Mouse (Mus musculus) liver, postnatal 0 days (tissue): ENCODE measurements at regions not wholly inside any gene's neighbourhood (a gene's known extent, or its start where the extent isn't known, plus 50 kb on each side); places are given as distances from the start of the nearest gene placed in this dataset.

Experiments
- ATAC-seq: fragments of 200-750 bp; cut with Nextera tagmentation; 2 replicates; pipeline ENCODE4 v1.8.0; 2017; ENCODE audit warnings: mild to moderate bottlenecking, moderate library complexity
- DNase-seq: peaks from one replicate; pipeline ENCODE4 v3.0.0-alpha.2; 2016
- H3K27ac ChIP-seq: fragments of 300-500 bp; sonication (generic); 2 replicates; pipeline ENCODE4 v1.5.1; 2014; ENCODE audit warnings: antibody characterized with exemption, moderate library complexity, mild to moderate bottlenecking, low read depth
- H3K27me3 ChIP-seq: fragments of 300-500 bp; sonication (generic); 2 replicates; pipeline ENCODE4 v1.6.1; 2014; ENCODE audit warnings: low read length, control low read depth, mixed read lengths; ENCODE audit not compliant: insufficient read depth
- H3K36me3 ChIP-seq: fragments of 300-500 bp; sonication (generic); replicated peaks from 2 replicates; pipeline ENCODE4 v1.6.1; 2014; ENCODE audit warnings: mild to moderate bottlenecking, control low read depth, low read length, moderate library complexity, mixed read lengths; ENCODE audit not compliant: insufficient read depth
- H3K4me1 ChIP-seq: fragments of 300-500 bp; sonication (generic); 2 replicates; pipeline ENCODE4 v1.6.1; 2014; ENCODE audit warnings: antibody characterized with exemption, mild to moderate bottlenecking, control low read depth; ENCODE audit not compliant: insufficient read depth
- H3K4me2 ChIP-seq: fragments of 300-500 bp; sonication (generic); 2 replicates; pipeline ENCODE4 v1.6.1; 2014; ENCODE audit warnings: low read depth, mild to moderate bottlenecking, low read length, moderate library complexity, mixed read lengths
- H3K4me3 ChIP-seq: fragments of 300-500 bp; sonication (generic); 2 replicates; pipeline ENCODE4 v1.5.1; 2014; ENCODE audit warnings: low read depth, low read length
- H3K9ac ChIP-seq: fragments of 300-500 bp; sonication (generic); replicated peaks from 2 replicates; pipeline ENCODE4 v1.6.1; 2014; ENCODE audit warnings: mild to moderate bottlenecking, moderate library complexity
- H3K9me3 ChIP-seq: fragments of 300-500 bp; sonication (generic); 2 replicates; pipeline ENCODE4 v1.6.1; 2016; ENCODE audit warnings: mild to moderate bottlenecking, control low read depth, low read length, mixed read lengths
- CTCF ChIP-seq: sonication (generic); IDR thresholded peaks from 2 replicates; pipeline ENCODE4 v1.5.1; 2016; ENCODE audit warnings: antibody characterized with exemption, low read depth
- EP300 ChIP-seq: IDR thresholded peaks from 2 replicates; pipeline ENCODE4 v1.6.1; 2016; ENCODE audit warnings: antibody characterized with exemption, low read depth, mild to moderate bottlenecking
- WGBS: fragments of 180-500 bp; shearing (Covaris S2); extraction: QIAGEN DNeasy Blood & Tissue Kit; methylation state at CpG from one replicate; pipeline ENCODE4 v1.1.7; 2014; ENCODE audit not compliant: insufficient replicate concordance; 5-methylcytosine and 5-hydroxymethylcytosine counted together

DNA sequence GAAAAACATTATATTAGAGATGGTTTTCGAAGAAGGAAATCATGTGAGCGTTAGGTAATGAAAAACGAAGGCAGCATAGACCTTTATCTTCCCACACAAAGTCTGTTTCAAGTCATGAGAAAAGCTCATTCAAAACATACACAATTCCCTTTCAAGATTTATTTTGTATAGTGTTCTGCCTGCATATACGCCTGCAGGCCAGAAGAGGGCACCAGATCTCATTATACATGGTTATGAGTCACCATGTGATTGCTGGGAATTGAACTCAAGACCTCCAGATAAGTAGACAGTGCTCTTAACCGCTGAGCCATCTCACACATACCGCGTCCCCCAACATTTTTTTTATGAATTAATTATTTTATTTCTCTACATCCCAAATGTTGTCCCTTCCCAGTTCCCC lies 578.3 kb upstream of the Ccdc54 start:
- H3K27me3 ChIP-seq: no peaks in the 10 kb centered on the region
- H3K27ac ChIP-seq: no peak overlapping the region
- H3K36me3 ChIP-seq: no peaks in the 10 kb centered on the region
- no peak overlapping the region for H3K4me2 ChIP-seq
- no peak for ATAC-seq
- H3K4me1 ChIP-seq: no peaks in the 10 kb centered on the region
- H3K4me3 ChIP-seq: no peak overlapping the region
- no peak overlapping the region for H3K9ac ChIP-seq
- no peaks in the 10 kb centered on the region for H3K9me3 ChIP-seq
- WGBS: 66% methylated on average over 7 of the region's 7 CpGs
- TF ChIP-seq CTCF (0 out of 2 replicates have a peak, but pooled peaks have one; percentile 18), EP300 (no peak)
- DNase-seq: no peak

DNA sequence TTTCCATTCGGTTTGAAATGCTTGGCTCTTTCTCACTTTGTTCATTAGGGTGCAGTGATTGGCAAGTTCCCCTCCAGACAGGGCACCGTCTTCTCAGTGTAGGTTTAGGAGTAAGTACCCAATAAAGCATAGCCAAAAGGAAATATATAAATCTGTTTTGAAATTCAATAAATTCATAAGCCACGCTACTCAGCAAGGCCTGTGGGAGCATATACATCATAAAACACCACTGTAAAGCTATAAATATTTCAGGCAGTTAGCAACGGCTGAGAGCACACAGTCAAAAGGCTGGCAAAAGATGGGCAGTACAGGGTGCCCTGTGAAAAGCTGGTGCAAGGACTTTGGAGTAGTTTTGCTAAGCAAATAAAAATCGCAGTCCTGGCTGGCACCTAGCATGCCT lies 569.8 kb upstream of the Ccdc54 start:
- Histone ChIP-seq H3K9ac (no peak overlapping the region), H3K9me3 (no peaks in the 10 kb centered on the region), H3K4me2 (no peak overlapping the region), H3K27me3 (no peaks in the 10 kb centered on the region), H3K4me3 (no peak overlapping the region), H3K27ac (no peak overlapping the region), H3K4me1 (no peaks in the 10 kb centered on the region), H3K36me3 (no peaks in the 10 kb centered on the region)
- DNase-seq (no peak), ATAC-seq (no peak)
- WGBS: 63% methylated on average over 5 of the region's 5 CpGs
- no peak for TF ChIP-seq EP300
- TF ChIP-seq CTCF: no peak

GRCm38 (mm10) chr16:51138575-51138974 lies 547.6 kb upstream of the Ccdc54 start:
- ATAC-seq (no peak), DNase-seq (no peak)
- Histone ChIP-seq H3K36me3 (no peaks in the 10 kb centered on the region), H3K4me2 (no peak overlapping the region), H3K4me1 (no peaks in the 10 kb centered on the region), H3K9me3 (no peaks in the 10 kb centered on the region), H3K4me3 (no peak overlapping the region), H3K27ac (no peak overlapping the region), H3K9ac (no peak overlapping the region), H3K27me3 (no peaks in the 10 kb centered on the region)
- TF ChIP-seq CTCF (no peak), EP300 (no peak)
- WGBS: 72% methylated on average over 7 of the region's 7 CpGs

DNA sequence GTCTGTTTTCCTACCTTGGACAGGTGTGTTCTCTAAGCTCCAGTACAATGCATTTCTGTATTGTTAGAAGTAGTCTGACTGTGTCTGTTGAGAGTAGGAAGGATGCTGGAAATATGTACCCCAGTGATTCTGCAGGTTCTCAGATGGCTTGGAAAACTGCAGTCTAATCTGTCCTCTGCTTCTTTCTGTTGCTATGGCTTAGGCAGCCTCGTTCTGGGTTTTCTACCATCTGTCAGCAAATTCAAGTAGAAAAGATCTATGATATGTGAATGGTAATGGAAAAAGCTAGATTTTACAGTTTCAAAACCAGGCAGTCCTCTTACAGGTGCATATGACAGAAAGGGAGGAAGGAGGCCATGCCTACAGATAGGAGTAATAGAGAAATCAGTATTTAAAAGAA lies 528.9 kb upstream of the Ccdc54 start:
- no peak for ATAC-seq
- H3K27ac ChIP-seq: no peak overlapping the region
- TF ChIP-seq EP300 (no peak), CTCF (no peak)
- 46% methylated on average over 1 of the region's 1 CpGs for WGBS
- no peak overlapping the region for H3K9ac ChIP-seq
- no peaks in the 10 kb centered on the region for H3K27me3 ChIP-seq
- no peaks in the 10 kb centered on the region for H3K4me1 ChIP-seq
- no peak for DNase-seq
- no peak overlapping the region for H3K4me2 ChIP-seq
- H3K9me3 ChIP-seq: no peaks in the 10 kb centered on the region
- no peaks in the 10 kb centered on the region for H3K36me3 ChIP-seq
- H3K4me3 ChIP-seq: no peak overlapping the region

DNA sequence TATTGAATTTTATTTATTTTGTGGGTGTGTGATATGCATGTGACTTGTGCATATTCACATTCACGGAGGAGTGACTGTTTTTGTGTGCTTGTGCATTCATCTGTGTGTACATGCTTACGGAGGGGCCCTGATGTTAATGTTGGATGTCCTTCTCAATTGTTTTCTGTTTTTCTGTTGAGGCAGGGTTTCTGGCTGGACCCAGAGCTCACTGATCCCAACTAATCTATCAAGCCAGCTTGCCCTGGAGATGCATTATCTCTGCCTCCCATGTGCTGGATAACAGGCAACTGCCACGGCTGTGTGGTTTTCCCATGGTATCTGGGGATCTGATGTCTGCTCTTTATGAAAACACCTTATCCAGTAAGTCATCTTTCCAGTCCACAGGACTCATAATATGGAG lies 527.4 kb upstream of the Ccdc54 start:
- H3K4me3 ChIP-seq: no peak overlapping the region
- no peaks in the 10 kb centered on the region for H3K4me1 ChIP-seq
- no peak overlapping the region for H3K27ac ChIP-seq
- 46% methylated on average over 3 of the region's 3 CpGs for whole genome bisulfite sequencing
- no peak for TF ChIP-seq CTCF
- TF ChIP-seq EP300: peak; percentile 70
- no peak for DNase-seq
- no peaks in the 10 kb centered on the region for H3K36me3 ChIP-seq
- no peak for ATAC-seq
- H3K4me2 ChIP-seq: no peak overlapping the region
- H3K9ac ChIP-seq: no peak overlapping the region
- H3K27me3 ChIP-seq: no peaks in the 10 kb centered on the region
- no peaks in the 10 kb centered on the region for H3K9me3 ChIP-seq

GRCm38 (mm10) chr16:51117836-51118235 lies 526.9 kb upstream of the Ccdc54 start:
- H3K4me2 ChIP-seq: no peak overlapping the region
- no peak for TF ChIP-seq CTCF
- TF ChIP-seq EP300: no peak
- DNase-seq (no peak), ATAC-seq (no peak)
- H3K27me3 ChIP-seq: no peaks in the 10 kb centered on the region
- H3K4me1 ChIP-seq: no peaks in the 10 kb centered on the region
- H3K27ac ChIP-seq: no peak overlapping the region
- 35% methylated on average over 5 of the region's 5 CpGs for WGBS
- H3K9ac ChIP-seq: no peak overlapping the region
- no peaks in the 10 kb centered on the region for H3K9me3 ChIP-seq
- no peaks in the 10 kb centered on the region for H3K36me3 ChIP-seq
- no peak overlapping the region for H3K4me3 ChIP-seq

DNA sequence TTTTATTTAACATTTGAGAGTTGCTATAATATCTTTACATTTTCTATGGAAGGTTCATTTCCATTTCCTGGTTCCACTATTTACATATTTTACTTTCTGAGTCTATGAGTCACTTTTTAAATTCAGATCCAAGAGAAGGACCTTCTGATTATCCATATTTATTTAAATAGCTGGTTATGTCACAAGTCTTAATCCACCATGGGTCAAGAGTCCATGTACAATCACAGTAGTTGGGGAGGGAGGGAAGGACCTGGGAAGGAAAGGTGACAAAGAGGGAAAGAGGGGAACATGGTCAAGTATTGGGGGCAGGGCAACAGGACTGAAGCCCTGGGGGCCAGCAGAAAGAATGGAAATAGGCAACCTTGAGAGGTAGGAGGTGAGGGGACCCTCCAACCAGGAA lies 518.9 kb upstream of the Ccdc54 start:
- Histone ChIP-seq H3K9ac (no peak overlapping the region), H3K4me3 (no peak overlapping the region), H3K4me1 (no peaks in the 10 kb centered on the region), H3K27me3 (no peaks in the 10 kb centered on the region), H3K4me2 (no peak overlapping the region), H3K9me3 (no peaks in the 10 kb centered on the region), H3K27ac (no peak overlapping the region), H3K36me3 (no peaks in the 10 kb centered on the region)
- ATAC-seq (no peak), DNase-seq (no peak)
- no peak for TF ChIP-seq EP300
- TF ChIP-seq CTCF: no peak
